Mouse (Mus musculus) midbrain, embryonic 15.5 days (tissue): ENCODE measurements around the gene Armh2. TPM values are rescaled to one million over a fixed set of nuclear protein-coding genes. Genes with fewer than 3 reads are reported as not detected.

Experiments used
- ATAC-seq: fragments of 200-750 bp; cut with Nextera tagmentation; replicated peaks from 2 replicates; pipeline ENCODE4 v1.8.0; 2017; ENCODE audit warnings: moderate TSS enrichment
- H3K27ac ChIP-seq: fragments of 300-500 bp; sonication (generic); 2 replicates; pipeline ENCODE4 v1.5.1; 2015; ENCODE audit warnings: mild to moderate bottlenecking, inconsistent platforms
- H3K27me3 ChIP-seq: fragments of 300-500 bp; sonication (generic); replicated peaks from 2 replicates; pipeline ENCODE4 v1.6.1; 2015; ENCODE audit warnings: inconsistent platforms
- H3K36me3 ChIP-seq: fragments of 300-500 bp; sonication (generic); replicated peaks from 2 replicates; pipeline ENCODE4 v1.6.1; 2015; ENCODE audit warnings: inconsistent platforms
- H3K4me1 ChIP-seq: fragments of 300-500 bp; sonication (generic); 2 replicates; pipeline ENCODE4 v1.6.1; 2015; ENCODE audit warnings: inconsistent platforms
- H3K4me2 ChIP-seq: fragments of 300-500 bp; sonication (generic); 2 replicates; pipeline ENCODE4 v1.6.1; 2015; ENCODE audit warnings: inconsistent platforms, mild to moderate bottlenecking, moderate library complexity
- H3K4me3 ChIP-seq: fragments of 300-500 bp; sonication (generic); 2 replicates; pipeline ENCODE4 v1.5.1; 2015; ENCODE audit warnings: mild to moderate bottlenecking, inconsistent platforms
- H3K9ac ChIP-seq: fragments of 300-500 bp; sonication (generic); 2 replicates; pipeline ENCODE4 v1.6.1; 2015; ENCODE audit warnings: mild to moderate bottlenecking, inconsistent platforms
- H3K9me3 ChIP-seq: fragments of 300-500 bp; sonication (generic); 2 replicates; pipeline ENCODE4 v1.6.1; 2016; ENCODE audit warnings: inconsistent platforms
- WGBS: fragments of 180-500 bp; shearing (Covaris S2); methylation state at CpG from one replicate; pipeline ENCODE4 v1.1.7; 2015; ENCODE audit warnings: mixed read lengths; 5-methylcytosine and 5-hydroxymethylcytosine counted together
- polyA plus RNA-seq: library from polyadenylated mRNA; unstranded; fragments of >200 nt; fragmentation: Nextera tagmentation; extraction: Ambion mirVana; gene quantifications from 2 replicates; pipeline ENCODE4 v1.2.1, GENCODE M21; 2015

Armh2 gene
- polyA plus RNA-seq, 1 experiment from 2014 or later = 0.19 TPM

DNA sequence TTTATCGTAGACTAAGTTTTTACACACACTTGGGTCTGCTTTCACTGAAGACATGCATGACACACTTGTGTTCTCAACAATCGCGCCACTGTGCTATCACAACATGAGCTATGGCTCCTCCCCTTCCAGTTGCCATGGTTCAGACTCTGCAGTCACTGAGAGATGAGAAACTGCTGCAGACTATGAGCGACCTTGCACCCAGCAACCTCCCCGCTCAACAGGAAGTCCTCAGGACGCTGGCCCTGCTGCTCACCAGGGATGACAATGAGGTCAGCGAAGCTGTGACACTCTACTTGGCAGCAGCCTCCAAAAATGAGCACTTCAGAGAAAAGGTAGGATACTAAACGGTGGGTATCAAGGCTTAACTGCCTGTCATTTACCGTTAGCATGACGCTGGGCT, 19.5 kb upstream of the Armh2 start:
- Histone ChIP-seq H3K9me3 (no peaks in the 10 kb centered on the region), H3K27ac (no peak overlapping the region), H3K9ac (no peak overlapping the region), H3K4me3 (no peak overlapping the region), H3K4me2 (no peak overlapping the region), H3K36me3 (peaks cover 32% of the 10 kb centered on the region), H3K27me3 (no peaks in the 10 kb centered on the region; the same call in 1 of the 2 replicates), H3K4me1 (no peaks in the 10 kb centered on the region)
- WGBS = 75% methylated on average over 10 of the region's 10 CpGs
- ATAC-seq = no peak

DNA sequence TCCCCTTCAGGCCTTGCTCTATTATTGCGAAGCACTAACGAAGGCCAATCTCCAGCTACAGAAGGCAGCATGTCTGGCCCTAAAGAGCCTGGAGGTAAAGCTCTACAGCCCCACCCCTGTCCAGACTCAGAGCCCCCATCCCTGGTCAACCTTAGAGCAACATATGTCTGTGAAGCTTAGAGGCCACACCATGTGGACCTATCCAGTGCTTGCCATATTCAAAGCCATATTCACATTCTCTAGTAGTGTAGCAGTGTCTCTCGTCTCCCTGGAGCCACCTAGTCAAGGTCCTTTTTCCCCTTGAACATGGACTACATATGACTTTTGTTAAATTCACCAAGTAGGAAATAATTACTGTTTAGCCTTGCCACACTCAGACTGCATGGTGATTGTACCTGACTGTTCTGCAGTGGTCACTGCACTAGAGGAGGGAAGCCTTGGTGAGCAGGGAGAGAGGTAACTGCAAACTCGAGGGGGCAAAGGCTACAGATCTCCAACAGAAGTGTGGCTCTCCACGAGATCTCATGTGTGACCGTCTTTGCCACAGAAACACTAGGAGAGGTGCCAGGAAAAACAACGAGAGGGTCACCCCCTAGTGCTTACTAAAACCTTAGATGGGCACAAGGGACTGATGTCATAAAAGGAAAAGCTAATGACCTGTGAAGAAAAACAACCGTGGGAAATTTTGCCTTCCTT, 17.2 kb upstream of the Armh2 start:
- H3K4me2 ChIP-seq = no peak overlapping the region
- no peak overlapping the region for H3K4me3 ChIP-seq
- 56% methylated on average over 8 of the region's 8 CpGs for WGBS
- H3K9me3 ChIP-seq = no peaks in the 10 kb centered on the region
- ATAC-seq = no peak
- H3K4me1 ChIP-seq = no peaks in the 10 kb centered on the region
- H3K9ac ChIP-seq = no peak overlapping the region
- H3K27me3 ChIP-seq = no peaks in the 10 kb centered on the region; the same call in 1 of the 2 replicates
- H3K36me3 ChIP-seq = peaks cover 11% of the 10 kb centered on the region; the same call in 1 of the 2 replicates
- H3K27ac ChIP-seq = no peak overlapping the region

DNA sequence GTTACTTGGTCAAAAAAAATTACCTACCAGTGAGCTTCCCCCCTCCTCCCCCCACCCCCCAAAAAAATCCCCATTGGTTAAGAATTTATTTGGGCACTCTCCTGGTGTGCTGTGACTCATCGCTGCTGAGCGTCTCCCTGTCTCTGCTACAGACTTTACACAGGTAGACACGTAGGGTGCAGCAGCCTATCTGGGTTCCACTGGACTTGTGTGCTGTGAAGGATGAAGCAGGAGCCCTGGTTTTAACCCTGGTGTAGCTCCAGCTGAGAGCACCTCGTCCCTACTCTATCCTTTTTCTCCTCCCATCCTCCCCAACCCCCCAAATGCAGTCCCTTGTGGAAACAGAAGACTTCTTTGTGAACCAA, 16.7 kb upstream of the Armh2 start:
- no peak for ATAC-seq
- no peak overlapping the region for H3K27ac ChIP-seq
- peaks cover 9% of the 10 kb centered on the region; the same call in 1 of the 2 replicates for H3K36me3 ChIP-seq
- no peaks in the 10 kb centered on the region for H3K4me1 ChIP-seq
- H3K9me3 ChIP-seq = no peaks in the 10 kb centered on the region
- H3K4me2 ChIP-seq = no peak overlapping the region
- no peak overlapping the region for H3K4me3 ChIP-seq
- no peak overlapping the region for H3K9ac ChIP-seq
- H3K27me3 ChIP-seq = no peaks in the 10 kb centered on the region; the same call in 1 of the 2 replicates
- 59% methylated on average over 4 of the region's 4 CpGs for WGBS

DNA sequence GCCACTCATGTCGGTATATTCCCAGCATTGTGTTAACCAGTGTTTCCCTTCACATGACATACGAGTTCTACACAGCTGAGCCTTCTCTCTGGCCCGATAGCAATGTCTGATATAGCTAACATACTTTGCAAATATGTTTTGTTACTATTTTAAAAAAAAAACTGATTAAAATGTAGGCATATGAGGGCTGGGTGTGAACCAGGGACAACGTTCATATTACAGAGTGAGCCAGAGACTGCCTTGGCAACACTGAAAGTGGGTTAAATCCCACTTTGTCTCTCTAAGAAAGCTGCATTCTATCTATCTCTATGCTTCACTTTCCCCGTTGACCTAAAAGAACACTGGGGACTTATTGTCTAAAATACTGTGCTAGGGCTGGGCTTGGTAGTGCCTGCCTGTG, 11.9 kb upstream of the Armh2 start:
- Histone ChIP-seq H3K4me2 (no peak overlapping the region), H3K36me3 (peaks cover 9% of the 10 kb centered on the region; the same call in 1 of the 2 replicates), H3K27ac (no peak overlapping the region), H3K4me3 (no peak overlapping the region), H3K4me1 (no peaks in the 10 kb centered on the region), H3K9ac (no peak overlapping the region), H3K9me3 (no peaks in the 10 kb centered on the region), H3K27me3 (no peaks in the 10 kb centered on the region)
- no peak for ATAC-seq
- 90% methylated on average over 5 of the region's 5 CpGs for WGBS

DNA sequence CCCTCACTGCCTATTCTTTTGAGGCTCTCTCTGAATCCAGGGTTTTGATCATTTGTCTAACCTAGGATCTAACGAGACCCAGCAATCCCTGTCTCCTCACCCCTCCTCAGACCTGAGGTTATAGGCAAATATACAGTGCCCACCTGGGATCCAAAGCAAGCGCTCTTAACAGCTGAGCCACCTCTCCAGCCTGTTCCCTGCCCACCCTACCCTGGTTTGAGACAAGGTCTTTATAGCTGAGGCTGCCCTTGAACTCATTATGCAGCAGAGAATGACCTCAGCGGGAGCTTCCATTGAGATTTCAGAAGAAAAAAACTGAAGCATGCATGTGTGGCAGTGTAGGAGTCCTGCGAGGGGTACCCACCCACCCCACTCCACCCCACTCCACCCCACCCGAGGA, 6.5 kb upstream of the Armh2 start:
- 88% methylated on average over 5 of the region's 5 CpGs for WGBS
- Histone ChIP-seq H3K9ac (no peak overlapping the region), H3K4me2 (no peak overlapping the region), H3K4me1 (no peaks in the 10 kb centered on the region), H3K9me3 (no peaks in the 10 kb centered on the region), H3K4me3 (no peak overlapping the region), H3K27ac (no peak overlapping the region), H3K36me3 (peaks cover 6% of the 10 kb centered on the region; the same call in 1 of the 2 replicates), H3K27me3 (no peaks in the 10 kb centered on the region)
- ATAC-seq = no peak

DNA sequence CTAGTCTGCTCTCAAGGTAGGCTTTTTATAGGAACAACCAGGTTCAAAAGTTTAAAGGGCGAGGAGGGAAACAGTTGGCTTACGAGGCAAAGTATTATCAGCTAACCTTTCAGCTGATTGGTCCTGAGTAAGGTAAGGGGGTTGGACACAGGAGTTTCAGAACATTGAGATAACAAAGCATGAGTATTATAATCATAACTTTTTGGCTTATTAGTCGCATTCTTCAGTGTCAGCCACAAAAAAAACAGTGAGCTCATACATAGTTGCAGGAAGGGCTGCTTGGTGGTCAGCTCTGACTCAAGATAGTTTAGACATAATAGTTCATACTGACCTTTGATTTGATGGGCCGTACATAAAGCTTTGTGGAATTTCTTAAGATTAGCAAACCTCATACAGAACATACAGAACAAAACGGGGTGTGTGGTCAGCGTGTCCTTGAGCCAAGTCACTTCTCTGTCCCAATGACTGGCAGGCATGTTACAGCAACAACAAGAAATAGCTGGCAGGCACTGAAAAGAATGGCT, 5.4 kb upstream of the Armh2 start:
- no peak overlapping the region for H3K9ac ChIP-seq
- H3K4me1 ChIP-seq = no peaks in the 10 kb centered on the region
- no peaks in the 10 kb centered on the region for H3K9me3 ChIP-seq
- H3K27me3 ChIP-seq = no peaks in the 10 kb centered on the region
- H3K4me3 ChIP-seq = no peak overlapping the region
- H3K4me2 ChIP-seq = no peak overlapping the region
- no peak for ATAC-seq
- H3K27ac ChIP-seq = no peak overlapping the region
- 92% methylated on average over 6 of the region's 6 CpGs for WGBS
- peaks cover 6% of the 10 kb centered on the region; the same call in 1 of the 2 replicates for H3K36me3 ChIP-seq

DNA sequence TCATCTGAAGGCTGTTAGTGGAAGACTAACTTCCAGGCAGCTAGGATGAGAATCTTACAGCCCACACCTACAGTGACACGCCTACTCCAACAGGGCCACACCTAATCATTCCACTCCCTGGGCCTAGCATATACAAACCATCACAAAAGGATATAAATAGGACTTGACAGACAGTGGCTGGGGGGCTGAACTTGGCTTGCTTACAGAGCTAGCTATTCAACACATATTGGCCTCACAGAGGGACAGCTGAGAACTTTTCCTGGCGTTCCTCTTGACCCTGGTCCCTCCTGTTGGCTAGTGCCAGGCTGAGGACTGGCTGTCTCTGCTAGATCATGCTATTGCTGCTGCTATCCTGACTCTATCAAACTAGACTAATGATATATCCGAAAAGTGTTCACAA, 6.8 kb downstream of the Armh2 start:
- Histone ChIP-seq H3K36me3 (no peaks in the 10 kb centered on the region), H3K4me3 (no peak overlapping the region), H3K27ac (no peak overlapping the region), H3K4me2 (no peak overlapping the region), H3K9me3 (no peaks in the 10 kb centered on the region), H3K4me1 (no peaks in the 10 kb centered on the region), H3K27me3 (no peaks in the 10 kb centered on the region), H3K9ac (no peak overlapping the region)
- WGBS = 87% methylated on average over 3 of the region's 3 CpGs
- ATAC-seq = no peak

DNA sequence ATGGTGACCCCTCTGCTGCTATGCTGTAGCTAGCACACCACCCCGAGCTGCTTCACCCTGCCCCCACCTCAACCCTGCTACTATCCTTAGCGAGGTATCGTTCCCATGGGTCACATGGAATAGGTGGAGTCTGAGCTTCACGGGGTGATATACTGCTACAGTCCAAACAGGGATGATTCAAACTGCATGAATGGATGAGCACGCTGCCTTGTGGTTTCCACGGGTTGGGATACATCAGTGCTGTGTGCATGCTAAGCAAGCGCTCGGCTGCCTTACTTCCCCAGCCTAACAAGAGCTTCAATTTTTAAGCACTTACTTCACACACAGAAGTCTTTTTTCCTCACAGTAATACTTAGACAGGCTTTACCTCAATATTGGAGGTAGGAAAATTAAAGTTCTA, 9.8 kb downstream of the Armh2 start:
- no peak overlapping the region for H3K9ac ChIP-seq
- H3K36me3 ChIP-seq = no peaks in the 10 kb centered on the region
- no peak overlapping the region for H3K4me2 ChIP-seq
- H3K4me3 ChIP-seq = no peak overlapping the region
- no peak overlapping the region for H3K27ac ChIP-seq
- no peaks in the 10 kb centered on the region for H3K27me3 ChIP-seq
- no peak for ATAC-seq
- 93% methylated on average over 8 of the region's 8 CpGs for WGBS
- no peaks in the 10 kb centered on the region for H3K9me3 ChIP-seq
- no peaks in the 10 kb centered on the region for H3K4me1 ChIP-seq

DNA sequence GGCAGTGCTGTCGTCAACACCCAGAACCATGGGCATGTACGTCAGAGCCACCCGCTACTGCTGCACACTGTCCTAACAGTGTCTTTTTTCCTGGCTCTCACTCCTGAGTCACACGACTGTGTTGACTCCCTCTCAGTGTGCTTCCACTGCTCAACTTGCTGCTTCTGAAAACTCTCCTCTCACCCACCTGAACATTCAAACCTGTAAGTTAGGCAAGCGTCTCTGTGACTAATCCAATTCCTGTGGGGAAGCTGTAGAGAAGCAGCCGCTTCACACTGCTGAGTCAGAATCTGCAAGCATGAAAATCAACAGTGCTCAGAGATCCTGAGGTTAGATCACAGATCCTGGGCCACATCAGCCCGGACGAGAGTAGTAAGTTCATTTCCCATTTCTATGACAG, 10.4 kb downstream of the Armh2 start:
- H3K9ac ChIP-seq = no peak overlapping the region
- no peaks in the 10 kb centered on the region for H3K4me1 ChIP-seq
- no peaks in the 10 kb centered on the region for H3K36me3 ChIP-seq
- H3K4me3 ChIP-seq = no peak overlapping the region
- H3K27ac ChIP-seq = no peak overlapping the region
- H3K9me3 ChIP-seq = no peaks in the 10 kb centered on the region
- 88% methylated on average over 8 of the region's 8 CpGs for whole genome bisulfite sequencing
- ATAC-seq = no peak
- H3K4me2 ChIP-seq = no peak overlapping the region
- no peaks in the 10 kb centered on the region for H3K27me3 ChIP-seq

DNA sequence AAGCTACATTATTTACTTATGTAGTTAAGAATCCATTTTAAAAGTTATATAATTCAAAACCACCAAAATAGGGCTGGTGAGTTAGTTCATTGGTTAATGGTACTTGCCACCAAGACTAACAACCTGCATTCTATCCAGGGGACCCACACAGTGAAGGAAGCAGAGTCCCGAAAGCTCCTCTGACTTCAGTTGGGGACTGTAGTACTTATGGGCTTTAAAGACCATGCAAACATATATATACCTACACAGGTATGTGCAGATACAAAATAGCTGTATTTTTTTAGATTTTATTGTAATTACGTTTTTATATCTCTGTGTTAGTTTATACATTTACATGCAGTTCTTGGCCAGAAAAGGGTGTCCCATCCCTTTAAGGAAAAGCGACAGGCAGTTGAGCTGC, 15.7 kb downstream of the Armh2 start:
- H3K36me3 ChIP-seq = no peaks in the 10 kb centered on the region
- no peak overlapping the region for H3K4me3 ChIP-seq
- no peak for ATAC-seq
- no peaks in the 10 kb centered on the region for H3K9me3 ChIP-seq
- WGBS = 95% methylated on average over 3 of the region's 3 CpGs
- H3K27me3 ChIP-seq = no peaks in the 10 kb centered on the region
- H3K4me1 ChIP-seq = peaks cover 5% of the 10 kb centered on the region
- no peak overlapping the region for H3K9ac ChIP-seq
- H3K4me2 ChIP-seq = no peak overlapping the region
- H3K27ac ChIP-seq = no peak overlapping the region

DNA sequence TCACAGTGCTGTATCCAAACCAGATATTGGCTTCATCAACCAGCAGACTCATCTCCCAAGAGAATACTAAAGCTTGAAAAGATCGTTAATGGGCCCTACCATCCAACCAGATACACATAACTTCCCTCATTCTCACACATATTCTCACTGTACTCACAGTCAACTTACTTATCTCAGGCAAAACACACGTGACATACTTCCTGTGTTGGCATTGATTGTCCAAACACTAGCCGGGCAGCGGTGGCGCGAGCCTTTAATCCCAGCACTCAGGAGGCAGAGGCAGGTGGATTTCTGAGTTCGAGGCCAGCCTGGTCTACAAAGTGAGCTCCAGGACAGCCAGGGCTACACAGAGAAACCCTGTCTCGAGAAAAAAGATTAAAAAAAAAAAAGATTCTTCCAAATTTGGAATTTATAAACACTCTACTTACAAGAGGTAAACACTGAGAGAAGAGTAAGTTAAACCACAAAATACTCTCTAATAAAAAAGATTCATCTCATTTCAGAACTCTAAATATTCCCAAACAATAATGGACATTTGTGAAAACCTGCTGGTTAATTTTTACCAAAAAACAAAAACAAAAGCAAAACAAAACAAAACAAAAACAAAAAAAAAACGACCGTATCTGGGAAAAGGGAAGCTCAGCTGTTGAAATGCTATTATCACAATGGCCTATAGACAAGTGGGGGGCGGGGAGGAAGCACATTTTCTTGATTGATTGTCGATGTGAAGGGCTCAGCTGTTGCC, 17.0 kb downstream of the Armh2 start:
- no peak overlapping the region for H3K9ac ChIP-seq
- H3K36me3 ChIP-seq = no peaks in the 10 kb centered on the region
- no peak overlapping the region for H3K27ac ChIP-seq
- H3K4me1 ChIP-seq = peaks cover 5% of the 10 kb centered on the region
- no peak for ATAC-seq
- H3K9me3 ChIP-seq = no peaks in the 10 kb centered on the region
- no peak overlapping the region for H3K4me2 ChIP-seq
- no peak overlapping the region for H3K4me3 ChIP-seq
- WGBS = 91% methylated on average over 12 of the region's 12 CpGs
- H3K27me3 ChIP-seq = no peaks in the 10 kb centered on the region

DNA sequence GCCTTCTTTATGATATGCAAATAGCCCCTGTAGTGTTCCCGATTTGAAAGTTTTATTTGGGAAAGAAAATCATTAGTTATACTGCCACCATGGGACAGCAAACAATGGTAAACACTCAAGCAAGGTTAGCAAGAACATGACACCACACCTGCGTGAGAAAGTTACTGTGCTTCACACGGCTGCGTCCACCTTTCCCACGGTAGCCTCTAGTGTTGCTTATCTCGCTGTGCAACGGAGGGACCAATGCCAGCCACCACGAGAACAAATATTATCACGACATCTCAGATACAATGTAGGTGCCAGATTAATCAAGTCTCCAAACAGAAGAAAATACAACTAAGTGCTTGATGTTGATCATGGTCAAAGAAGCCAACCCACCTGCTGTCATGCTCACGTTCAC, 18.4 kb downstream of the Armh2 start:
- Histone ChIP-seq H3K27ac (no peak overlapping the region), H3K9ac (no peak overlapping the region), H3K9me3 (no peaks in the 10 kb centered on the region), H3K27me3 (no peaks in the 10 kb centered on the region), H3K4me1 (peaks cover 5% of the 10 kb centered on the region), H3K4me2 (no peak overlapping the region), H3K36me3 (no peaks in the 10 kb centered on the region), H3K4me3 (no peak overlapping the region)
- WGBS = 94% methylated on average over 10 of the region's 10 CpGs
- no peak for ATAC-seq
